Mouse (Mus musculus) heart, embryonic 14.5 days (tissue): Measurements from ENCODE around the gene Zfp831. TPM values are rescaled to one million over a fixed set of nuclear protein-coding genes. Genes with fewer than 3 reads are reported as not detected.

Source experiments
- ATAC-seq: fragments of 200-750 bp; cut with Nextera tagmentation; 2 replicates; pipeline ENCODE4 v1.8.0; 2017; ENCODE audit warnings: low read depth, moderate TSS enrichment; ENCODE audit not compliant: insufficient number of reproducible peaks, insufficient read depth, low FRiP score
- H3K27ac ChIP-seq, 2 experiments: fragments of 200-500 bp in 1 of 2; fragments of 300-500 bp in 1 of 2; sonication (generic) in 1 of 2; replicated peaks in 1 of 2; 2 replicates each; pipeline ENCODE4 v1.5.1; 2012 to 2014; ENCODE audit warnings: low read depth in 2 of 2, low read length in 2 of 2, control low read depth in 1 of 2, mild to moderate bottlenecking in 1 of 2, mixed read lengths in 1 of 2; ENCODE audit not compliant: control insufficient read depth in 1 of 2, insufficient read depth in 1 of 2
- H3K27me3 ChIP-seq: fragments of 300-500 bp; sonication (generic); 2 replicates; pipeline ENCODE4 v1.6.1; 2014; ENCODE audit warnings: mild to moderate bottlenecking, low read length, control low read depth; ENCODE audit not compliant: control insufficient read depth, insufficient read depth
- H3K36me3 ChIP-seq: fragments of 300-500 bp; sonication (generic); 2 replicates; pipeline ENCODE4 v1.6.1; 2014; ENCODE audit warnings: mild to moderate bottlenecking, control low read depth, low read length, mixed read lengths; ENCODE audit not compliant: control insufficient read depth, insufficient read depth
- H3K4me1 ChIP-seq, 2 experiments: fragments of 200-500 bp in 1 of 2; fragments of 300-500 bp in 1 of 2; sonication (generic) in 1 of 2; 2 replicates each; pipeline ENCODE4 v1.6.1; 2012 to 2014; ENCODE audit warnings: low read length in 2 of 2, control low read depth in 1 of 2, mixed read lengths in 1 of 2; ENCODE audit not compliant: control insufficient read depth in 2 of 2, insufficient read depth in 2 of 2
- H3K4me2 ChIP-seq: fragments of 300-500 bp; sonication (generic); 2 replicates; pipeline ENCODE4 v1.6.1; 2014; ENCODE audit warnings: mild to moderate bottlenecking, low read length
- H3K4me3 ChIP-seq, 2 experiments: fragments of 200-500 bp in 1 of 2; fragments of 300-500 bp in 1 of 2; sonication (generic) in 1 of 2; 2 replicates each; pipeline ENCODE4 v1.5.1; 2012 to 2014; ENCODE audit warnings: low read length in 2 of 2, mild to moderate bottlenecking in 2 of 2, control low read depth in 1 of 2, low read depth in 1 of 2, moderate library complexity in 1 of 2; ENCODE audit not compliant: control insufficient read depth in 1 of 2, insufficient read depth in 1 of 2
- H3K9ac ChIP-seq: fragments of 300-500 bp; sonication (generic); 2 replicates; pipeline ENCODE4 v1.6.1; 2014; ENCODE audit warnings: mild to moderate bottlenecking, low read length
- H3K9me3 ChIP-seq: fragments of 300-500 bp; sonication (generic); 2 replicates; pipeline ENCODE4 v1.6.1; 2016; ENCODE audit warnings: low read length, control low read depth; ENCODE audit not compliant: control insufficient read depth
- WGBS: fragments of 180-500 bp; shearing (Covaris S2); extraction: QIAGEN DNeasy Blood & Tissue Kit; methylation state at CpG from one replicate; pipeline ENCODE4 v1.1.7; 2014; 5-methylcytosine and 5-hydroxymethylcytosine counted together
- polyA plus RNA-seq: library from polyadenylated mRNA; unstranded; fragments of >200 nt; fragmentation: Nextera tagmentation; extraction: Ambion mirVana; gene quantifications from 2 replicates; pipeline ENCODE4 v1.2.1, GENCODE M21; 2014

Gene Zfp831
- polyA plus RNA-seq, 1 experiment from 2014 or later: 0.01 TPM

- H3K27me3 ChIP-seq: no peaks in the 10 kb centered on the region
- WGBS: 90% methylated on average over 16 of the region's 16 CpGs
- no peaks in the 10 kb centered on the region for H3K4me1 ChIP-seq
- H3K4me2 ChIP-seq: no peak overlapping the region
- H3K27ac ChIP-seq: no peak overlapping the region
- H3K9ac ChIP-seq: no peak overlapping the region
- H3K36me3 ChIP-seq: no peaks in the 10 kb centered on the region
- no peaks in the 10 kb centered on the region for H3K9me3 ChIP-seq
- ATAC-seq: no peak
- H3K4me3 ChIP-seq: no peak overlapping the region
Measured at GRCm38 (mm10) chr2:174707101-174707500, 63.8 kb downstream of the Zfp831 start.

GRCm38 (mm10) chr2:174708587-174708986 lies 65.3 kb downstream of the Zfp831 start:
- ATAC-seq: no peak
- H3K9ac ChIP-seq: no peak overlapping the region
- no peak overlapping the region for H3K4me3 ChIP-seq
- H3K4me2 ChIP-seq: no peak overlapping the region
- no peaks in the 10 kb centered on the region for H3K4me1 ChIP-seq
- H3K36me3 ChIP-seq: no peaks in the 10 kb centered on the region
- WGBS: 72% methylated on average over 4 of the region's 4 CpGs
- H3K27me3 ChIP-seq: no peaks in the 10 kb centered on the region
- H3K9me3 ChIP-seq: no peaks in the 10 kb centered on the region
- H3K27ac ChIP-seq: no peak overlapping the region

GRCm38 (mm10) chr2:174710185-174710584 lies 66.9 kb downstream of the Zfp831 start:
- H3K4me2 ChIP-seq: no peak overlapping the region
- H3K27me3 ChIP-seq: no peaks in the 10 kb centered on the region
- H3K9ac ChIP-seq: no peak overlapping the region
- no peak overlapping the region for H3K4me3 ChIP-seq
- ATAC-seq: no peak; the same call in 1 of the 2 replicates
- H3K36me3 ChIP-seq: no peaks in the 10 kb centered on the region
- no peaks in the 10 kb centered on the region for H3K4me1 ChIP-seq
- H3K9me3 ChIP-seq: no peaks in the 10 kb centered on the region
- H3K27ac ChIP-seq: no peak overlapping the region
- WGBS: 64% methylated on average over 3 of the region's 3 CpGs

GRCm38 (mm10) chr2:174712043-174712442 lies 68.7 kb downstream of the Zfp831 start:
- Histone ChIP-seq H3K9ac (no peak overlapping the region), H3K4me1 (no peaks in the 10 kb centered on the region), H3K4me3 (no peak overlapping the region), H3K4me2 (no peak overlapping the region), H3K27ac (no peak overlapping the region), H3K27me3 (no peaks in the 10 kb centered on the region), H3K9me3 (no peaks in the 10 kb centered on the region), H3K36me3 (no peaks in the 10 kb centered on the region)
- no peak for ATAC-seq
- WGBS: 97% methylated on average over 1 of the region's 1 CpGs

- no peak overlapping the region for H3K4me2 ChIP-seq
- ATAC-seq: no peak
- no peaks in the 10 kb centered on the region for H3K9me3 ChIP-seq
- H3K27me3 ChIP-seq: no peaks in the 10 kb centered on the region
- H3K36me3 ChIP-seq: no peaks in the 10 kb centered on the region
- H3K27ac ChIP-seq: no peak overlapping the region
- H3K9ac ChIP-seq: no peak overlapping the region
- no peaks in the 10 kb centered on the region for H3K4me1 ChIP-seq
- H3K4me3 ChIP-seq: no peak overlapping the region
Measured at GRCm38 (mm10) chr2:174715938-174716337, 72.6 kb downstream of the Zfp831 start.

GRCm38 (mm10) chr2:174717857-174718256 lies 74.5 kb downstream of the Zfp831 start:
- H3K27ac ChIP-seq: no peak overlapping the region
- no peaks in the 10 kb centered on the region for H3K36me3 ChIP-seq
- no peak for ATAC-seq
- no peak overlapping the region for H3K4me3 ChIP-seq
- H3K4me1 ChIP-seq: no peaks in the 10 kb centered on the region
- no peaks in the 10 kb centered on the region for H3K9me3 ChIP-seq
- H3K9ac ChIP-seq: no peak overlapping the region
- no peaks in the 10 kb centered on the region for H3K27me3 ChIP-seq
- WGBS: 82% methylated on average over 4 of the region's 4 CpGs
- H3K4me2 ChIP-seq: no peak overlapping the region

GRCm38 (mm10) chr2:174727114-174727823 lies 83.9 kb downstream of the Zfp831 start:
- 76% methylated on average over 10 of the region's 10 CpGs for WGBS
- H3K9ac ChIP-seq: no peak overlapping the region

GRCm38 (mm10) chr2:174731939-174732338 lies 88.6 kb downstream of the Zfp831 start:
- Histone ChIP-seq H3K4me2 (no peak overlapping the region), H3K27me3 (no peaks in the 10 kb centered on the region), H3K9me3 (no peaks in the 10 kb centered on the region), H3K4me3 (no peak overlapping the region), H3K4me1 (peaks cover 0 to 2% of the 10 kb centered on the region in 2 experiments; a peak in 1 of 4 replicates), H3K9ac (no peak overlapping the region), H3K27ac (no peak overlapping the region), H3K36me3 (no peaks in the 10 kb centered on the region)
- WGBS: 64% methylated on average over 5 of the region's 5 CpGs
- ATAC-seq: no peak

More at GRCm38 (mm10) chr2:174727114-174727823, 83.9 kb downstream of the Zfp831 start:
- H3K27ac ChIP-seq: no peak overlapping the region
- H3K4me1 ChIP-seq: peaks cover 0 to under 1% of the 10 kb centered on the region in 2 experiments; a peak in 1 of 4 replicates
- H3K36me3 ChIP-seq: no peaks in the 10 kb centered on the region
- H3K4me3 ChIP-seq: no peak overlapping the region
- H3K9me3 ChIP-seq: no peaks in the 10 kb centered on the region
- no peaks in the 10 kb centered on the region for H3K27me3 ChIP-seq
- H3K4me2 ChIP-seq: no peak overlapping the region
- no peak for ATAC-seq
